Mouse (Mus musculus): ENCODE data around the gene Asap3. TPM values are rescaled to one million over a fixed set of nuclear protein-coding genes. Genes with fewer than 3 reads are reported as not detected.

Gene Asap3
- polyA plus RNA-seq, 1 experiment from 2014 or later: 2.4 TPM

- no peak for ATAC-seq (ENCODE audit: low read depth)
- H3K27ac ChIP-seq (ENCODE audit: low read depth, low read length): no peak overlapping the region
- no peak overlapping the region for H3K4me2 ChIP-seq (ENCODE audit: low read depth, low read length)
- no peak overlapping the region for H3K4me3 ChIP-seq (ENCODE audit: low read depth, low read length)
- peaks cover 22% of the 10 kb centered on the region for H3K4me1 ChIP-seq (ENCODE audit: control insufficient read depth, insufficient read depth, low read length)
- H3K9ac ChIP-seq (replicated peaks; ENCODE audit: low read depth, low read length): no peak overlapping the region
- H3K9me3 ChIP-seq (ENCODE audit: control insufficient read depth, low read length): no peaks in the 10 kb centered on the region
- 56% methylated on average over 9 of the region's 9 CpGs for WGBS
- H3K36me3 ChIP-seq (ENCODE audit: control insufficient read depth, insufficient read depth, low read length): no peaks in the 10 kb centered on the region
- peaks cover 18% of the 10 kb centered on the region for H3K27me3 ChIP-seq (ENCODE audit: control insufficient read depth, insufficient read depth, low read length)
Measured at GRCm38 (mm10) chr4:136249780-136250179, 43.6 kb downstream of the Asap3 start.

- Histone ChIP-seq H3K27ac (ENCODE audit: low read depth, low read length) (no peak overlapping the region), H3K9me3 (ENCODE audit: control insufficient read depth, low read length) (no peaks in the 10 kb centered on the region), H3K27me3 (ENCODE audit: control insufficient read depth, insufficient read depth, low read length) (no peaks in the 10 kb centered on the region), H3K9ac (replicated peaks; ENCODE audit: low read depth, low read length) (no peak overlapping the region), H3K4me1 (ENCODE audit: control insufficient read depth, insufficient read depth, low read length) (no peaks in the 10 kb centered on the region), H3K36me3 (ENCODE audit: control insufficient read depth, insufficient read depth, low read length) (no peaks in the 10 kb centered on the region), H3K4me3 (ENCODE audit: low read depth, low read length) (no peak overlapping the region), H3K4me2 (ENCODE audit: low read depth, low read length) (no peak overlapping the region)
- WGBS: 47% methylated on average over 6 of the region's 6 CpGs
- no peak for ATAC-seq (ENCODE audit: low read depth)
Measured at GRCm38 (mm10) chr4:136255919-136256318, 49.8 kb downstream of the Asap3 start.

GRCm38 (mm10) chr4:136256696-136257095, 50.5 kb downstream of the Asap3 start:
- H3K9me3 ChIP-seq (ENCODE audit: control insufficient read depth, low read length): no peaks in the 10 kb centered on the region
- H3K36me3 ChIP-seq (ENCODE audit: control insufficient read depth, insufficient read depth, low read length): no peaks in the 10 kb centered on the region
- no peak overlapping the region for H3K9ac ChIP-seq (replicated peaks; ENCODE audit: low read depth, low read length)
- H3K27me3 ChIP-seq (ENCODE audit: control insufficient read depth, insufficient read depth, low read length): no peaks in the 10 kb centered on the region
- no peak overlapping the region for H3K4me2 ChIP-seq (ENCODE audit: low read depth, low read length)
- no peak for ATAC-seq (ENCODE audit: low read depth)
- H3K4me1 ChIP-seq (ENCODE audit: control insufficient read depth, insufficient read depth, low read length): no peaks in the 10 kb centered on the region
- no peak overlapping the region for H3K4me3 ChIP-seq (ENCODE audit: low read depth, low read length)
- H3K27ac ChIP-seq (ENCODE audit: low read depth, low read length): no peak overlapping the region
- WGBS: 83% methylated on average over 10 of the region's 10 CpGs

GRCm38 (mm10) chr4:136259916-136260315, 53.8 kb downstream of the Asap3 start:
- WGBS: 67% methylated on average over 3 of the region's 3 CpGs

GRCm38 (mm10) chr4:136260491-136261180, 54.5 kb downstream of the Asap3 start:
- Histone ChIP-seq H3K27me3 (ENCODE audit: control insufficient read depth, insufficient read depth, low read length) (no peaks in the 10 kb centered on the region), H3K27ac (ENCODE audit: low read depth, low read length) (no peak overlapping the region), H3K9ac (replicated peaks; ENCODE audit: low read depth, low read length) (no peak overlapping the region), H3K4me1 (ENCODE audit: control insufficient read depth, insufficient read depth, low read length) (no peaks in the 10 kb centered on the region), H3K4me3 (ENCODE audit: low read depth, low read length) (no peak overlapping the region), H3K4me2 (ENCODE audit: low read depth, low read length) (no peak overlapping the region), H3K36me3 (ENCODE audit: control insufficient read depth, insufficient read depth, low read length) (no peaks in the 10 kb centered on the region), H3K9me3 (ENCODE audit: control insufficient read depth, low read length) (no peaks in the 10 kb centered on the region)
- WGBS: 42% methylated on average over 10 of the region's 10 CpGs
- ATAC-seq (ENCODE audit: low read depth): peak; percentile 41; the same call in 1 of the 2 replicates

More at GRCm38 (mm10) chr4:136259916-136260315, 53.8 kb downstream of the Asap3 start:
- Histone ChIP-seq H3K4me2 (ENCODE audit: low read depth, low read length) (no peak overlapping the region), H3K9me3 (ENCODE audit: control insufficient read depth, low read length) (no peaks in the 10 kb centered on the region), H3K36me3 (ENCODE audit: control insufficient read depth, insufficient read depth, low read length) (no peaks in the 10 kb centered on the region), H3K27me3 (ENCODE audit: control insufficient read depth, insufficient read depth, low read length) (no peaks in the 10 kb centered on the region), H3K4me3 (ENCODE audit: low read depth, low read length) (no peak overlapping the region), H3K9ac (replicated peaks; ENCODE audit: low read depth, low read length) (no peak overlapping the region), H3K27ac (ENCODE audit: low read depth, low read length) (no peak overlapping the region), H3K4me1 (ENCODE audit: control insufficient read depth, insufficient read depth, low read length) (no peaks in the 10 kb centered on the region)
- no peak for ATAC-seq (ENCODE audit: low read depth)

- Histone ChIP-seq H3K36me3 (ENCODE audit: control insufficient read depth, insufficient read depth, low read length) (no peaks in the 10 kb centered on the region), H3K27me3 (ENCODE audit: control insufficient read depth, insufficient read depth, low read length) (no peaks in the 10 kb centered on the region), H3K4me1 (ENCODE audit: control insufficient read depth, insufficient read depth, low read length) (no peaks in the 10 kb centered on the region), H3K4me2 (ENCODE audit: low read depth, low read length) (no peak overlapping the region), H3K4me3 (ENCODE audit: low read depth, low read length) (no peak overlapping the region), H3K9me3 (ENCODE audit: control insufficient read depth, low read length) (no peaks in the 10 kb centered on the region), H3K27ac (ENCODE audit: low read depth, low read length) (no peak overlapping the region), H3K9ac (replicated peaks; ENCODE audit: low read depth, low read length) (no peak overlapping the region)
- 84% methylated on average over 10 of the region's 10 CpGs for WGBS
- ATAC-seq (ENCODE audit: low read depth): no peak
Measured at GRCm38 (mm10) chr4:136261912-136262311, 55.7 kb downstream of the Asap3 start.

GRCm38 (mm10) chr4:136263555-136263954, 57.4 kb downstream of the Asap3 start:
- Histone ChIP-seq H3K27me3 (ENCODE audit: control insufficient read depth, insufficient read depth, low read length) (no peaks in the 10 kb centered on the region), H3K4me1 (ENCODE audit: control insufficient read depth, insufficient read depth, low read length) (no peaks in the 10 kb centered on the region), H3K36me3 (ENCODE audit: control insufficient read depth, insufficient read depth, low read length) (no peaks in the 10 kb centered on the region), H3K9me3 (ENCODE audit: control insufficient read depth, low read length) (no peaks in the 10 kb centered on the region), H3K4me2 (ENCODE audit: low read depth, low read length) (no peak overlapping the region), H3K9ac (replicated peaks; ENCODE audit: low read depth, low read length) (no peak overlapping the region), H3K27ac (ENCODE audit: low read depth, low read length) (no peak overlapping the region), H3K4me3 (ENCODE audit: low read depth, low read length) (no peak overlapping the region)
- ATAC-seq (ENCODE audit: low read depth): no peak
- 96% methylated on average over 4 of the region's 4 CpGs for WGBS

GRCm38 (mm10) chr4:136266716-136267343, 60.7 kb downstream of the Asap3 start:
- no peak for ATAC-seq (ENCODE audit: low read depth)
- Histone ChIP-seq H3K9ac (replicated peaks; ENCODE audit: low read depth, low read length) (no peak overlapping the region), H3K27ac (ENCODE audit: low read depth, low read length) (no peak overlapping the region), H3K27me3 (ENCODE audit: control insufficient read depth, insufficient read depth, low read length) (no peaks in the 10 kb centered on the region), H3K4me2 (ENCODE audit: low read depth, low read length) (no peak overlapping the region), H3K4me3 (ENCODE audit: low read depth, low read length) (no peak overlapping the region), H3K4me1 (ENCODE audit: control insufficient read depth, insufficient read depth, low read length) (no peaks in the 10 kb centered on the region), H3K36me3 (ENCODE audit: control insufficient read depth, insufficient read depth, low read length) (no peaks in the 10 kb centered on the region), H3K9me3 (ENCODE audit: control insufficient read depth, low read length) (no peaks in the 10 kb centered on the region)
- WGBS: 87% methylated on average over 9 of the region's 9 CpGs

- Histone ChIP-seq H3K27me3 (ENCODE audit: control insufficient read depth, insufficient read depth, low read length) (no peaks in the 10 kb centered on the region), H3K4me3 (ENCODE audit: low read depth, low read length) (no peak overlapping the region), H3K36me3 (ENCODE audit: control insufficient read depth, insufficient read depth, low read length) (no peaks in the 10 kb centered on the region), H3K4me2 (ENCODE audit: low read depth, low read length) (no peak overlapping the region), H3K9me3 (ENCODE audit: control insufficient read depth, low read length) (no peaks in the 10 kb centered on the region), H3K4me1 (ENCODE audit: control insufficient read depth, insufficient read depth, low read length) (no peaks in the 10 kb centered on the region), H3K9ac (replicated peaks; ENCODE audit: low read depth, low read length) (no peak overlapping the region), H3K27ac (ENCODE audit: low read depth, low read length) (no peak overlapping the region)
- WGBS: 92% methylated on average over 1 of the region's 1 CpGs
- no peak for ATAC-seq (ENCODE audit: low read depth)
Measured at GRCm38 (mm10) chr4:136268912-136269311, 62.7 kb downstream of the Asap3 start.

All from neural tube, embryonic 14.5 days (tissue).